Mouse (Mus musculus): ENCODE measurements around the gene Gm11634.

Gene Gm11634

DNA sequence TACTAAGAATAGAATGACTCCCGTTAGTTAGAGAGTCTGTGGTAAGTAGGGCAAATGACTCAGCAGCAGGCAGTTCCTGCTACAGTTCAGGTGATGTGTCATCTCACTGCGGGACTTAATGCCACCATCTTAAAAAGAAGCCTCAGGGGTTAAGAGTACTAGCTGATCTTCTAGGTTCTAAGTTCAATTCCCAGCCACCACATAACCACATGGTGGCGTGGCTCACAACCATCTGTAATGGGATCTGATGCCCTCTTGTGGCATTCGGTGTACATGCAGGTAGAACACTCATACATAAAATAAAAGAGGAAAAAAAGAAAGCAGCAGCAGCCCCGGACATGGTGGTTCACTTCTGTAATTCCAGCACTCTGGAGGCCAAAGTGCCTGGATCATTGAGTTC lies 36.7 kb downstream of the Gm11634 start:
- DNase-seq (ENCODE audit: low spot score) = peak; percentile 55

DNA sequence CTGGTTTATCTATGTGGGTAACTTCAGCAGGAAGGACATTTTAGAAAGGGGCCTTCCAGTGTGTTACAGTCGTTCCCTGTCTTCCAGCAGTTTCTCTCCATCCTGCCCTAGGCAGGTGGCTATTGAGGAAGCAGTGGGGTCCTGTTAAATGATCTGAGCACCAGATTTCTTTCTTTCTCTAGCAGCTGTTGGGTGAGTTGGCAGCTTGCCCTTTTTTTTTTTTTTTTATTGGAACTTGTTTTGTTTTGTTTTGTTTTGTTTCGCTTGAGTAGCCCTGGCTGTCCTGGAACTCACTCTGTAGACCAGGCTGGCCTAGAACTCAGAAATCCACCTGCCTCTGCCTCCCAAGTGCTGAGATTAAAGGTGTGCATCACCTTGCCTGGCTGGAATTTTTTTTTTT lies 42.1 kb downstream of the Gm11634 start:
- DNase-seq (ENCODE audit: low spot score) = no peak

DNA sequence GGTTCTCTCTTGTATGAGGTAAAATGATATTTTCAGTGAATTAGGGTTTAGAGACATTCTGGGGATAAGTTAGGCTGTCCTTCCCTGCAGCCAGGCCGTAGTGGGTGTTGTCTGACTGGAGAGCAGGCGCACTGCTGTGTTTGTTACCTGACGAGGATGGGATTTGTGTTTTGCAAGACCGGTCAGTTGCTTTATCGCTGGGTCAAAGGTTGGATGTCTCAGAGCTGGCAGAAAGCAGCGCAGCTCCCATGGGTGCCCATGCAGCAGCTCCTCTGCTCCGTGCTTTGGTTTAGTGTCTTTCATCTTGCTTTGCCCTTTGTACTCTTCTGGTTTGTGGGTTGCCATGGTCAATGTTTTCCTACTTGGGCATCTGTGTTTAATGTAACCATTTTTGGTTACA lies 42.5 kb downstream of the Gm11634 start:
- DNase-seq (ENCODE audit: low spot score) = no peak

GRCm38 (mm10) chr11:101553354-101553930 lies 45.6 kb downstream of the Gm11634 start:
- DNase-seq (ENCODE audit: low spot score) = no peak

GRCm38 (mm10) chr11:101552476-101553300 lies 46.4 kb downstream of the Gm11634 start:
- peak; percentile 100 for DNase-seq (ENCODE audit: low spot score)

DNA sequence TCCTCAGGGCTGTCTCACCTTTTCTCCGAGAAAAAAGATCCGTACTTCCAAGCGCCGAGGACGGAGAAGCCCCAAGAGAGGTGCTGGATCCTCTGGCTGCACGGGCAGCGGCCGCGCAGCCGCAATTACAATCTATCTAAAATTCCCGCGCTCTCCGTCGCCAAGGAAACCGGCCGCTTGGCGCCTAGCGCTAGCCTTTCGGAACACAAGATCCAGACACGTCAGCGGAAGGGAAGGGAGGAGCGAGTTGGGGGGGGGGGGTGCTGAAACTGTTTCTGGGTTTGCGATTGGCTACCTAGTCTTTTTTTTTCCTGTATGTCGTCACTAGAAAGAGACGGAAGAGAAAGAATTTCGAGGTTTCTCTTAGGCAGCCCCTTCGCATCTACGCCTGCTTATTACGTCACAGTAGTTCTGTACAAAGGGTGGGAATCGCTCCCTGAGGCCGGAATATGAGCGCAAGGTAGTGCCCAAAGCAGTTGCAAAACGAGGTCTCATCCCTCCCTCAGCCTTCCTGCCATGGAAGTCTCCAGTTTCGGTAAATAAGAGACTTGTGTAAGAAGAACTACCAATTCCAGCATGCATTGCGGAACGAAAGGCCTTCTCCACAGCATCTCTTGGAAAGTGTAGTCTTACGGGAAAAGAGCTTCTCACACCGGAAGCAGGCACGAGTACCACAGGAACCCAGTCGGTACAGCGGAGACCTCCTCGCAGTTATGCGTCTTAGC lies 47.1 kb downstream of the Gm11634 start, which contains the start of the genes Brca1 and Nbr1:
Gene Brca1, minus strand, starts transcription at position 205 of the 725 bp plus-strand sequence.
Gene Nbr1, plus strand, starts transcription at position 399 of the 725 bp plus-strand sequence.
- peak; percentile 92 for DNase-seq (ENCODE audit: low spot score)

GRCm38 (mm10) chr11:101548526-101548925 lies 50.5 kb downstream of the Gm11634 start:
- no peak for DNase-seq (ENCODE audit: low spot score)

GRCm38 (mm10) chr11:101544132-101544531 lies 54.9 kb downstream of the Gm11634 start:
- DNase-seq (ENCODE audit: low spot score) = no peak
